Mouse (Mus musculus) heart, postnatal 0 days (tissue): Measurements from ENCODE around the gene Samd4. TPM values are rescaled to one million over a fixed set of nuclear protein-coding genes. Genes with fewer than 3 reads are reported as not detected.

ENCODE experiments used
- ATAC-seq: fragments of 200-750 bp; cut with Nextera tagmentation; 2 replicates; pipeline ENCODE4 v1.8.0; 2017; ENCODE audit warnings: low read depth, moderate number of reproducible peaks, moderate library complexity; ENCODE audit not compliant: insufficient read depth
- DNase-seq: peaks from one replicate; pipeline ENCODE4 v3.0.0-alpha.2; 2016; ENCODE audit warnings: low spot score
- H3K27ac ChIP-seq: fragments of 300-500 bp; sonication (generic); 2 replicates; pipeline ENCODE4 v1.5.1; 2014; ENCODE audit warnings: low read depth, mild to moderate bottlenecking
- H3K27me3 ChIP-seq: fragments of 300-500 bp; sonication (generic); 2 replicates; pipeline ENCODE4 v1.6.1; 2014; ENCODE audit warnings: low read length, mixed read lengths; ENCODE audit not compliant: control insufficient read depth, insufficient read depth
- H3K36me3 ChIP-seq: fragments of 300-500 bp; sonication (generic); replicated peaks from 2 replicates; pipeline ENCODE4 v1.6.1; 2014; ENCODE audit warnings: low read length, mixed read lengths; ENCODE audit not compliant: control insufficient read depth, insufficient read depth
- H3K4me1 ChIP-seq: fragments of 300-500 bp; sonication (generic); 2 replicates; pipeline ENCODE4 v1.6.1; 2014; ENCODE audit warnings: antibody characterized with exemption; ENCODE audit not compliant: control insufficient read depth, insufficient read depth
- H3K4me2 ChIP-seq: fragments of 300-500 bp; sonication (generic); 2 replicates; pipeline ENCODE4 v1.6.1; 2014; ENCODE audit warnings: low read depth, mild to moderate bottlenecking, low read length, moderate library complexity
- H3K4me3 ChIP-seq: fragments of 300-500 bp; sonication (generic); 2 replicates; pipeline ENCODE4 v1.5.1; 2014; ENCODE audit warnings: low read depth, low read length
- H3K9ac ChIP-seq: fragments of 300-500 bp; sonication (generic); replicated peaks from 2 replicates; pipeline ENCODE4 v1.6.1; 2014; ENCODE audit warnings: low read depth, low read length, mixed read lengths
- H3K9me3 ChIP-seq: fragments of 300-500 bp; sonication (generic); replicated peaks from 2 replicates; pipeline ENCODE4 v1.6.1; 2016; ENCODE audit warnings: low read length; ENCODE audit not compliant: control insufficient read depth
- CTCF ChIP-seq: IDR thresholded peaks from 2 replicates; pipeline ENCODE4 v1.5.1; 2016; ENCODE audit warnings: antibody characterized with exemption, control low read depth, low read depth
- EP300 ChIP-seq: IDR thresholded peaks from 2 replicates; pipeline ENCODE4 v1.6.1; 2016; ENCODE audit warnings: antibody characterized with exemption, low read depth
- WGBS: fragments of 180-500 bp; shearing (Covaris S2); extraction: QIAGEN DNeasy Blood & Tissue Kit; methylation state at CpG from one replicate; pipeline ENCODE4 v1.1.7; 2014; 5-methylcytosine and 5-hydroxymethylcytosine counted together
- polyA plus RNA-seq: library from polyadenylated mRNA; unstranded; fragments of >200 nt; fragmentation: Nextera tagmentation; extraction: Ambion mirVana; gene quantifications from 2 replicates; pipeline ENCODE4 v1.2.1, GENCODE M21; 2015
- total RNA-seq: library from RNA; depleted of rRNA; stranded (reverse); fragments of >200 nt; gene quantifications from 2 replicates; pipeline ENCODE4 v1.2.3, GENCODE M21; 2014; ENCODE audit warnings: low replicate concordance

Gene Samd4
- total and polyA plus RNA-seq, 2 experiments from 2014 or later, result 12.5 to 53.8 TPM

DNA sequence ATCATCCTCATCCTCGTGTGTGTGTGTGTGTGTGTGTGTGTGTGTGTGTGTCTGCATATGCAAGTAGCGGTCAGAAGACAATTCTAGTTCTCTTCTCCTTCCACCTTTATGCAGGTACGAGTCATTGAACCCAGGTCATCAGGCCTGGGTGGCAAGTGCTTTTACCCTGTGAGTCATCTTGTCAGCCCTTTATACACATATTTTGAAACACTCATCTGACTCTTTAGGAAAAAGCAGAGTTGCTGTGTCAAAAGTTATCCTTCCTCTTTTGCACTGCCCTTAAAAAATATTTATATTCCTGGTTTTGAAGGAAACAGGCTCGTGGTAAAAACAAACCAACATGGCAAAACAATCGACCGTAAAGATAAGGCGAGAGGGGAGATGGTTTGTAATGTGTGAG is 29.8 kb downstream of the Samd4 start:
- ATAC-seq, result no peak
- no peak overlapping the region for H3K27ac ChIP-seq
- peaks cover 35% of the 10 kb centered on the region for H3K4me1 ChIP-seq
- H3K4me2 ChIP-seq, result no peak overlapping the region
- no peak overlapping the region for H3K9ac ChIP-seq
- H3K9me3 ChIP-seq, result no peaks in the 10 kb centered on the region
- TF ChIP-seq CTCF, result no peak
- no peak for TF ChIP-seq EP300
- H3K27me3 ChIP-seq, result no peaks in the 10 kb centered on the region
- H3K4me3 ChIP-seq, result no peak overlapping the region
- no peaks in the 10 kb centered on the region for H3K36me3 ChIP-seq
- 64% methylated on average over 7 of the region's 7 CpGs for WGBS
- no peak for DNase-seq

DNA sequence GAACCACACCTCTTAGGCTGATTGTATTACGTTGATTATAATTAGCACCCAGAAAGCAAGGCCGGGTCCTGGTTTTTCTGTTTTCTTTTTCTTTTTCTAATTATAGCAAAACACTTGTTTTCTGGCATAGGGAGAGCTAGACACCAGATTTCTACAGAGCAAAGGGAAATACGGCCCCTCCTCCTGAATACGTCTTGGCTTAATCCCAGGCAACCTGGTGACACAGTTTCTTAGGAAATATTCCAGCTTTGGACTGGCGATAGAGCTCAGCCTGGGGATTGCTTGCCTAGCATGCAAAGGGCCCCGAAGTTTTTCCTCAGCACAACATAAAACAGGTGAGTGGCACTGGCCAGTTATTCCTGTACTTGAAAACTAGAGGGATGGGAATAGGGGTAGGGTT is 31.7 kb downstream of the Samd4 start:
- 43% methylated on average over 6 of the region's 6 CpGs for WGBS
- DNase-seq (no peak), ATAC-seq (no peak)
- H3K36me3 ChIP-seq, result no peaks in the 10 kb centered on the region
- H3K27me3 ChIP-seq, result no peaks in the 10 kb centered on the region
- no peak overlapping the region for H3K4me3 ChIP-seq
- H3K9me3 ChIP-seq, result no peaks in the 10 kb centered on the region
- TF ChIP-seq CTCF, result no peak
- no peak for TF ChIP-seq EP300
- no peak overlapping the region for H3K4me2 ChIP-seq
- no peak overlapping the region for H3K27ac ChIP-seq
- peaks cover 37% of the 10 kb centered on the region for H3K4me1 ChIP-seq
- no peak overlapping the region for H3K9ac ChIP-seq

DNA sequence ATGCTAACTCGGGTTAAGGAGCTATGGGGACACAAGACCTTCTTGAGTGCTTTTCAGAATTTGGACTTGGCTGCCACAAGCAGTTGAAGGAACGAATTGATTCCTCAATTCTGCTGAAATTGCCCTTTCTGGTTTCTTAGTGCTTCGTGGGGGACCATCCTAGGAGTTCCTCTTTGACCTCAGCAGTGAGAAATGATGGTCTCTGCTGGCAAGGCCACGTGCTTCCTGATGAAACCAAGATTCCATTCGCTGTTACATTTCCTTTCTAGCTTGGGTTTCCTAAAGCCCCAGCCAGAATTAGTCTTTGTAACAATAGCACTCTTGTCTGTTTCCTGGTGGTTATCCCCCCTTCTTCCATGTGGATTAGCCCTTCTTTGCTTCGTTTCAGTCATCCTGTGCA is 32.9 kb downstream of the Samd4 start:
- H3K9ac ChIP-seq, result no peak overlapping the region
- H3K9me3 ChIP-seq, result no peaks in the 10 kb centered on the region
- peaks cover 42% of the 10 kb centered on the region for H3K4me1 ChIP-seq
- H3K27ac ChIP-seq, result 0 out of 2 replicates have a peak overlapping the region, but pooled peaks have one; percentile 7
- DNase-seq (no peak), ATAC-seq (no peak)
- no peak overlapping the region for H3K4me2 ChIP-seq
- TF ChIP-seq EP300 (no peak), CTCF (no peak)
- 58% methylated on average over 6 of the region's 6 CpGs for WGBS
- no peaks in the 10 kb centered on the region for H3K36me3 ChIP-seq
- no peak overlapping the region for H3K4me3 ChIP-seq
- no peaks in the 10 kb centered on the region for H3K27me3 ChIP-seq

DNA sequence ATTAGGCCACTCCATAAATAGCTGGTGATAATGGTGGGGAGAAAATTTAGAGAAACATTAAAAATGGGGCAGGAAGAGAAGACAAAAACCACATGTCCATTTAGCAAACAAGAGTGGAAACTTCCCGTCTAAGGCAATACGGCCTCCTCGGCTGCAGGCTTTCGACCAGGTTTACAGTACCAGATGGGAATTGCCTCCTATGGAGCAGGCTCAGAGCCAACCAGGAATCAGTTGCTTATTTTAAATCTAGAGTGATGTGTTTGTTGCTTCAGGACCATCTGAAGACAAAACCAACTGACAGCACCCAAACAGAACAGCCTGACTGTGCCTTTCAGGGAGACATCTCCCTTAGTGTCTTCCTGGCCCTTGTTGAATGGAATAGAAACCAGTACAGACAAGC is 33.9 kb downstream of the Samd4 start:
- TF ChIP-seq EP300 (no peak), CTCF (no peak)
- DNase-seq, result no peak
- no peak overlapping the region for H3K27ac ChIP-seq
- H3K36me3 ChIP-seq, result no peaks in the 10 kb centered on the region
- no peak overlapping the region for H3K4me2 ChIP-seq
- peaks cover 45% of the 10 kb centered on the region for H3K4me1 ChIP-seq
- H3K4me3 ChIP-seq, result no peak overlapping the region
- H3K9ac ChIP-seq, result no peak overlapping the region
- no peaks in the 10 kb centered on the region for H3K27me3 ChIP-seq
- H3K9me3 ChIP-seq, result no peaks in the 10 kb centered on the region
- no peak; the same call in 1 of the 2 replicates for ATAC-seq
- 75% methylated on average over 4 of the region's 4 CpGs for whole genome bisulfite sequencing

DNA sequence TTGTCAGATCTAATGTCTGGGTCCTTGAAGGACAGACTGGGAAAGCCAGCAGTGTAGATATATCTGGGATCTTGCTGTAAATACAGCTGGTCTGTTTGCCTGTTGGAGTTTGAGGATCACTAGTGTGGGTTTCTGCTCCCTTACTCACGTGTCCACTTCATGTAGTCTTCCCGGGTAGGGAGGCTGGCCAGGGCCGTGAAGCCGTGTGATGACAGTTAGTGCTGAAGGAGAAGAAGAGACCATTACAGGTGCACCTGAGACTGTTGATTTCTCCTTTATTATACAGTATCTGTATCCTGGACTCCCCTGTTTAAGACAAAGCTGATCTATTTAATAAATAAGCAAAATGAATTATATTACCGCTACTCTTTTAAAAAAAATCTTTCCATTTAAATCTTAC is 34.5 kb downstream of the Samd4 start:
- H3K4me3 ChIP-seq, result no peak overlapping the region
- H3K9ac ChIP-seq, result no peak overlapping the region
- ATAC-seq, result no peak
- no peaks in the 10 kb centered on the region for H3K27me3 ChIP-seq
- 84% methylated on average over 5 of the region's 5 CpGs for WGBS
- H3K4me1 ChIP-seq, result peaks cover 50% of the 10 kb centered on the region
- DNase-seq, result no peak
- no peak overlapping the region for H3K4me2 ChIP-seq
- H3K27ac ChIP-seq, result no peak overlapping the region
- TF ChIP-seq EP300 (no peak), CTCF (no peak)
- H3K9me3 ChIP-seq, result no peaks in the 10 kb centered on the region
- H3K36me3 ChIP-seq, result no peaks in the 10 kb centered on the region

DNA sequence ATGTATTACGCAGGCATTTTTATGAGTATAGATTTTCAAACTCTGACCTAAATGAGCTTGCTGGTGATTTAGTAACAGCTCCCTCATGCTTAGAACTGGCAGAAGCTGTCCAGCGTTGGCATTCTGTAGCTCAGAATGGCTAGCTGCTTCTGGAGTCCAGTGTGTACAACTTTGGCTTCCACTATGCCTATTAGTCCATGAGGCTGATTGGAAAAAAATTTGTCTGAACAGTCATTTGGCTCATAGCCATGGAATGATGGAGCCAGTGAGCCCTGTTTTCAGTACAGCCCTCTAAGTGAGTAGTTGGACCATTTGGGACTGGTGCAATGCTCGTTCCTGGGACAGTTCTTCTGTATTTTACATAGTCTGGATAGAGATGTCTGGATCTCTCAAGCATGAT is 34.9 kb downstream of the Samd4 start:
- no peak overlapping the region for H3K9ac ChIP-seq
- ATAC-seq (no peak), DNase-seq (no peak)
- no peak overlapping the region for H3K4me2 ChIP-seq
- H3K27me3 ChIP-seq, result no peaks in the 10 kb centered on the region
- H3K4me3 ChIP-seq, result no peak overlapping the region
- no peaks in the 10 kb centered on the region for H3K36me3 ChIP-seq
- TF ChIP-seq EP300, result no peak
- TF ChIP-seq CTCF, result no peak
- H3K9me3 ChIP-seq, result no peaks in the 10 kb centered on the region
- WGBS, result 76% methylated on average over 3 of the region's 3 CpGs
- peaks cover 54% of the 10 kb centered on the region for H3K4me1 ChIP-seq
- no peak overlapping the region for H3K27ac ChIP-seq
